Mouse (Mus musculus): ENCODE measurements around the gene Klf12. TPM values are rescaled to one million over a fixed set of nuclear protein-coding genes. Genes with fewer than 3 reads are reported as not detected.

Klf12 gene
- not detected in 2 replicates for polyA plus RNA-seq (2011; ENCODE audit: insufficient read depth, insufficient read length, low replicate concordance, missing spikeins)

DNA sequence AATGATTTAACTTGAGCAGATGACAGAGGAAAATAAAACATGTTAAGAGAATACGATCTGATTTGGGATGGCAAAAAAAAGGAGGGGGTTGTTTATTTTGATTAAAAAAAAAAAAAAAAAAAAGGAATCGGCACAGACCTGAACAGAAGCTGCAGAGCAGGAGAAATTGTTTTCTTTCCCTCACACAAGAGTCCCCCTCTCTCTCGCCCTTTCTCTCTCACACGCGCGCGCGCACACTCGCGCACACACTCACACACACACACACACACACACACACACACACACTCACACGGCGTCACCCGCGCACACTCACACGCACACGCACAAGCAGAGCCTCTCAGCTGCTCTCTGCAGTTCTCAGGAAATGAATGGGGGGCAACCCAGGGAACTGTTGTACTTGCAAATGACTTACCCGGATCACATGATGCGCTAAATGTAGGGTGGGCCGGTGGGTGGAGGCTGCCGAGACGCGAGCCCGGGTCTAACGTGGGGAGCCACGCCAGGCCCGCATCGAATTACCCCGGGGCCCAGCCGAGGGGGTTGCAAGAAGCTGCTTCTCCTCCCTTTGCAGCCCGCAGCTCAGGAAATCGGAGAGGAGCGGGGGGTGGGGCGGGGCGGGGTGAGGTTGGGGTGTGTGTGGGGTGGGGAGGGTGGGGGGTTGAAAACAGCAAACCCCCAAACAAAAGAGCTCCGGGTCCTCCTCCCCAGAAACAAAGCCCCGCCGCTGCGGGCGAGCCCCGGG is at the start of gene Klf12:
Gene Klf12, minus strand, starts transcription at position 561 of the 742 bp plus-strand sequence.
- TF ChIP-seq CTCF (IDR thresholded peaks at IDR 0.05; ENCODE audit: control insufficient read depth, insufficient read depth, low read length): no peak
- no peak for TF ChIP-seq POLR2A (IDR thresholded peaks at IDR 0.05; ENCODE audit: borderline replicate concordance, control insufficient read depth, low read depth, low read length)
- Histone ChIP-seq H3K4me1 (ENCODE audit: control insufficient read depth, insufficient read depth, low read length) (no peaks in the 10 kb centered on the region; the same call in 1 of the 2 replicates), H3K4me3 (replicated peaks; ENCODE audit: control insufficient read depth, low read depth, low read length) (peak within 1 kb of the TSS; percentile 57), H3K27ac (ENCODE audit: control insufficient read depth, insufficient read depth, low read depth, low read length, poor library complexity) (no peak within 1 kb of the TSS; the same call in 1 of the 2 replicates)
- WGBS: under 1% methylated on average over 38 of the region's 40 CpGs

DNA sequence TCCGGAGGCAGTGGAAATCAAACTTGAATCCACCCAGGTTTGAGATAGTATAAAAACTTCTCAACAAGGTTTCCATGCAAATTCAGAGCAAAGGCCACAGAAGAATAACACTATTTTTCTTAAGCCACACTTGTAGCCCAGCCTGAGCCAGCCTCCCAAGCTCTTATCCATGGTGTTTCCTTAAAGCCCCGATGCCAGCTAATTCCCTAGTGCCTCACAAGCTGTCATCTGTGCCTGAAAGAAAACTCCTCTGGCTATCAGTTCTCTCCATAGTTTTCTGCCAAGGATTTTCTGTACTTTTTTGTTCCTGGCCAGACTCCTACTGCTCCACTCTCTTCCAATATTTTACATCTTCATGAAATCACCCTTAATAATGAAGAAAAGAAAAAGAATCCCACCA is 48.9 kb upstream of the Klf12 start:
- no peak for TF ChIP-seq CTCF (IDR thresholded peaks at IDR 0.05; ENCODE audit: control insufficient read depth, insufficient read depth, low read length)
- TF ChIP-seq POLR2A (IDR thresholded peaks at IDR 0.05; ENCODE audit: borderline replicate concordance, control insufficient read depth, low read depth, low read length): no peak
- H3K4me1 ChIP-seq (ENCODE audit: control insufficient read depth, insufficient read depth, low read length): no peaks in the 10 kb centered on the region
- WGBS: 73% methylated on average over 2 of the region's 2 CpGs
- no peak overlapping the region for H3K4me3 ChIP-seq (replicated peaks; ENCODE audit: control insufficient read depth, low read depth, low read length)
- H3K27ac ChIP-seq (ENCODE audit: control insufficient read depth, insufficient read depth, low read depth, low read length, poor library complexity): no peak overlapping the region

- H3K27ac ChIP-seq (ENCODE audit: control insufficient read depth, insufficient read depth, low read depth, low read length, poor library complexity): no peak overlapping the region
- WGBS: 70% methylated on average over 6 of the region's 6 CpGs
- no peak for TF ChIP-seq CTCF (IDR thresholded peaks at IDR 0.05; ENCODE audit: control insufficient read depth, insufficient read depth, low read length)
- no peak for TF ChIP-seq POLR2A (IDR thresholded peaks at IDR 0.05; ENCODE audit: borderline replicate concordance, control insufficient read depth, low read depth, low read length)
- no peak overlapping the region for H3K4me3 ChIP-seq (replicated peaks; ENCODE audit: control insufficient read depth, low read depth, low read length)
- H3K4me1 ChIP-seq (ENCODE audit: control insufficient read depth, insufficient read depth, low read length): no peaks in the 10 kb centered on the region
These were observed 44.3 kb upstream of the Klf12 start for GRCm38 (mm10) chr14:100328602-100329276.

GRCm38 (mm10) chr14:100324303-100324702 is 39.8 kb upstream of the Klf12 start:
- TF ChIP-seq POLR2A (IDR thresholded peaks at IDR 0.05; ENCODE audit: borderline replicate concordance, control insufficient read depth, low read depth, low read length) (no peak), CTCF (IDR thresholded peaks at IDR 0.05; ENCODE audit: control insufficient read depth, insufficient read depth, low read length) (no peak)
- 85% methylated on average over 7 of the region's 7 CpGs for WGBS
- H3K27ac ChIP-seq (ENCODE audit: control insufficient read depth, insufficient read depth, low read depth, low read length, poor library complexity): no peak overlapping the region
- H3K4me1 ChIP-seq (ENCODE audit: control insufficient read depth, insufficient read depth, low read length): no peaks in the 10 kb centered on the region
- H3K4me3 ChIP-seq (replicated peaks; ENCODE audit: control insufficient read depth, low read depth, low read length): no peak overlapping the region

DNA sequence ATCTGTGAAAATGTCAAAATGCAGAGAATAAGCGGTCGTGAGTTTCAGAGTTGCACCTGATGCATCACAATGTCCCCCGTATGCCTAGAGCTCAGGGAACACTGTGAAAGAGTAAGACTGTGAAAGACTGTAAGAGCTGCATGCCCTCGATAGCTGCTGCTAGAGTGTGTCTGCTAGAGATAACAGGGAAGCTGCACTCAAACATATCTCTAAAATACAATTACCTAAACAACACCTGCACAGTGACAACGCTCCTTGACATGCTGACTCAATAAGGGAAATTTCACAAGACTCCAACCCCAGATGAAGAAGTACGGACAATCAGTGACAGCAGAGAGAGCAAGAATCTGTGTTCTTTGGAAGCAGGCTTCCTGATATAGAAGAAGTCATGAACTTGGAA is 37.5 kb upstream of the Klf12 start:
- TF ChIP-seq CTCF (IDR thresholded peaks at IDR 0.05; ENCODE audit: control insufficient read depth, insufficient read depth, low read length): no peak
- TF ChIP-seq POLR2A (IDR thresholded peaks at IDR 0.05; ENCODE audit: borderline replicate concordance, control insufficient read depth, low read depth, low read length): no peak
- H3K4me1 ChIP-seq (ENCODE audit: control insufficient read depth, insufficient read depth, low read length): no peaks in the 10 kb centered on the region
- no peak overlapping the region for H3K4me3 ChIP-seq (replicated peaks; ENCODE audit: control insufficient read depth, low read depth, low read length)
- no peak overlapping the region for H3K27ac ChIP-seq (ENCODE audit: control insufficient read depth, insufficient read depth, low read depth, low read length, poor library complexity)
- WGBS: 76% methylated on average over 6 of the region's 6 CpGs

- no peaks in the 10 kb centered on the region for H3K4me1 ChIP-seq (ENCODE audit: control insufficient read depth, insufficient read depth, low read length)
- no peak overlapping the region for H3K27ac ChIP-seq (ENCODE audit: control insufficient read depth, insufficient read depth, low read depth, low read length, poor library complexity)
- no peak overlapping the region for H3K4me3 ChIP-seq (replicated peaks; ENCODE audit: control insufficient read depth, low read depth, low read length)
- WGBS: 43% methylated on average over 4 of the region's 4 CpGs
- no peak for TF ChIP-seq CTCF (IDR thresholded peaks at IDR 0.05; ENCODE audit: control insufficient read depth, insufficient read depth, low read length)
- TF ChIP-seq POLR2A (IDR thresholded peaks at IDR 0.05; ENCODE audit: borderline replicate concordance, control insufficient read depth, low read depth, low read length): no peak
These were observed 32.3 kb upstream of the Klf12 start for GRCm38 (mm10) chr14:100316780-100317179.

DNA sequence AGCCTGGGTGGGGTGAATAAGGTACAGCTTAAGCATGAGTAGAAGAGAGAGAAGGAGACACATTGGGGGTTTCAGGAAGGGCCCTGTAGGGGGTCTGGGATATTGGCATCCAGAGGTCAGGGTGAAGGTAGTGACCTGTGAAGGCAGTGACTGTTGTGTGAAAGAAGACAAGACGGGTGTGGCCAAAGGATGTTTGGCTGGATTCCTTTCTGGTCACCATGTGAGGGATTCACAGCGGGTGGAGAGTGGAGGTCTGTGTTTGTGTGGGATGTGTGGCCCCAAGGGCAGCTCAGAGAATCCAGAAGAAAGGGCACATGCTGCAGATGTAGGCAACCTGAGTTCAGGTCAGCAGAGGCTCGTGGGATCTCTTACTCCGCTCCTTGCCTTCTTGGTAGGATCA is 29.6 kb upstream of the Klf12 start:
- H3K27ac ChIP-seq (ENCODE audit: control insufficient read depth, insufficient read depth, low read depth, low read length, poor library complexity): no peak overlapping the region

GRCm38 (mm10) chr14:100300905-100301304 is 16.4 kb upstream of the Klf12 start:
- WGBS: 83% methylated on average over 1 of the region's 1 CpGs
- no peak overlapping the region for H3K27ac ChIP-seq (ENCODE audit: control insufficient read depth, insufficient read depth, low read depth, low read length, poor library complexity)
- H3K4me3 ChIP-seq (replicated peaks; ENCODE audit: control insufficient read depth, low read depth, low read length): no peak overlapping the region
- no peaks in the 10 kb centered on the region for H3K4me1 ChIP-seq (ENCODE audit: control insufficient read depth, insufficient read depth, low read length)
- TF ChIP-seq POLR2A (IDR thresholded peaks at IDR 0.05; ENCODE audit: borderline replicate concordance, control insufficient read depth, low read depth, low read length): no peak
- no peak for TF ChIP-seq CTCF (IDR thresholded peaks at IDR 0.05; ENCODE audit: control insufficient read depth, insufficient read depth, low read length)

More for the DNA sequence above, 29.6 kb upstream of the Klf12 start:
- Histone ChIP-seq H3K4me1 (ENCODE audit: control insufficient read depth, insufficient read depth, low read length) (no peaks in the 10 kb centered on the region), H3K4me3 (replicated peaks; ENCODE audit: control insufficient read depth, low read depth, low read length) (no peak overlapping the region)
- 82% methylated on average over 4 of the region's 4 CpGs for WGBS
- TF ChIP-seq POLR2A (IDR thresholded peaks at IDR 0.05; ENCODE audit: borderline replicate concordance, control insufficient read depth, low read depth, low read length): no peak
- no peak for TF ChIP-seq CTCF (IDR thresholded peaks at IDR 0.05; ENCODE audit: control insufficient read depth, insufficient read depth, low read length)
